Mouse (Mus musculus) ovary, postnatal 36 days (tissue): Measurements from ENCODE around the gene Grip1.

ENCODE experiments used
- DNase-seq: peaks from one replicate; pipeline ENCODE4 v3.0.0; 2022; ENCODE audit warnings: low spot score, mixed read lengths

The Grip1 gene

DNA sequence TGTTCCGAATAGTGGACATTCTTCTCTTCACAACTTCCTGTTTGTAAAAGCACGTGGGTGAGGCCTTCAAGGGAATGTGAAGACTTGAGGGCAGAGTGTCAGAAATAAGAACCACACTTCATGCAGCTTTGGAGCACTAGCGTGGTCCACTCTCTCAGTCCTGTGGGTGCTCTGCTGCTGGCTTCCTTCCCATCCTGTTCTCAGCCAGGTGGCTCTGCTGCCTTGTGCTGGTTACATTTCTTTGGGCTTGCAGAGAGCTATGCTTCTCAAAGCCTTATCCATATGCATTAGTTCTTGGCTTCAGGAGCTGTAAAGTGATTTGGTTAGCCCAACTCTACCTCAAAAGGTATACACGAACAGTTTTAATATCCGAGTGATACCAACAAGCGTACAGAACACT lies 497.8 kb downstream of the Grip1 start:
- DNase-seq = no peak

- DNase-seq = no peak
Measured at GRCm38 (mm10) chr10:119957260-119957955, 503.8 kb downstream of the Grip1 start.

- DNase-seq = no peak
Measured at GRCm38 (mm10) chr10:119960915-119961314, 507.3 kb downstream of the Grip1 start.

DNA sequence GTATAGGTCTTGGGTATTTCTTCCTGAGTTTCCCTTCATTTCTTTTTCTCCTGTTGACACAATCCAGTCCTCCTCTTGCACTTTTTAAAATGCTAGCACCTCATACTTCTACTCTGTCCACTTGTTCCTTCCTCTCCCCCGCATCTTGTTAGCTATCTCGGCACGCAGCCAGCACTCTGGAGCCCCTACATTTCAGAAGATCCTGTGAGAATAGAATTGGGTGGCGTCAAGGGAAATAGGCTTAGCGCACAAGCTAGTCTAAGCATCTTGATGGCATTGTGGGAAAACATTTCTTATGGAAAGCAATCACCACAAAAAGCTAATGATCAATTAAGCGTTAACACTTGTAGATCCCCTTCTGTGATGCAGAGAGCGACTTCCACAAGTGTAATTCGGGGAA lies 512.7 kb downstream of the Grip1 start:
- no peak for DNase-seq

- DNase-seq = no peak
Measured at GRCm38 (mm10) chr10:119979396-119979795, 525.8 kb downstream of the Grip1 start.

DNA sequence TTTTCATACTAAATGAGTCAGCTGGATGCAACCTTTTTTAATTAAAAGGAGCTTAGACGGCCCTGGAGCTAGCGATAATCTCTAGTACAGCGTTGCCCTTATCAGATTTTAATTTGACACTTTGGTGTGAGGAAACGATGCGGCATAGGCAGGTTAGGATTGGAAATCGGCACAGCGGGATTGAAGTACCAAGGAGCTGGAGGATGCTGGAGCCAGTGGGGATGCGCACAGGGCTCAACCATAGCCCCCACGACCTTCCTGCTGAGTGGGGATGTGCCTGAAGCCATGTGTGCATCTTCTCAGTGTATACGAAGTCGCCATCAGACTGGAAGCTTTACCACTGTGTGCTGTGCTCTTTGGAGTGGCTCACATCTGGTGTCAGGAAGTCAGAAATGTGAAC lies 526.4 kb downstream of the Grip1 start:
- DNase-seq = no peak

- no peak for DNase-seq
Measured at GRCm38 (mm10) chr10:119984299-119984698, 530.7 kb downstream of the Grip1 start.

- no peak for DNase-seq
Measured at GRCm38 (mm10) chr10:119998475-119998874, 544.8 kb downstream of the Grip1 start.

- no peak for DNase-seq
Measured at GRCm38 (mm10) chr10:120002149-120002548, 548.5 kb downstream of the Grip1 start.

- DNase-seq = no peak
Measured at GRCm38 (mm10) chr10:120004096-120004495, 550.5 kb downstream of the Grip1 start.

DNA sequence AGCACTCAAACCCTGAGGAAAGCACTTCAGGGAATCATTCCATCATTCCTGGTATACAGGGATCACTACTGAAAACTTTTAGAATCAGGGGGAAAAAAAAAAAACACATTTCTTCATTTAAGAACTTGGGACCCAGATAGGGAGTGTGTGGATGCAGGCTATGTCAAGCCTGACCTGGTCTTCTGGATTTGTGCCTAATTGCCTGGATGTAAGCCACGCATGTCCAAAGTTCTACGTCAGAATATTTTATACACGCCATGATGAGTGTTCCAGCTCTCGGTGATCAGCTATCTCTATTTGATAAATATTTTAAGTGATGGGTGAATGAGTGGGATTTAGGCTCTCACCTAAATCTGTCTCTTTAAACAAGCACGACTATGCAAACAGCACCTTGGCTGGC lies 552.0 kb downstream of the Grip1 start:
- DNase-seq = no peak

GRCm38 (mm10) chr10:120012331-120012730 lies 558.7 kb downstream of the Grip1 start:
- no peak for DNase-seq

DNA sequence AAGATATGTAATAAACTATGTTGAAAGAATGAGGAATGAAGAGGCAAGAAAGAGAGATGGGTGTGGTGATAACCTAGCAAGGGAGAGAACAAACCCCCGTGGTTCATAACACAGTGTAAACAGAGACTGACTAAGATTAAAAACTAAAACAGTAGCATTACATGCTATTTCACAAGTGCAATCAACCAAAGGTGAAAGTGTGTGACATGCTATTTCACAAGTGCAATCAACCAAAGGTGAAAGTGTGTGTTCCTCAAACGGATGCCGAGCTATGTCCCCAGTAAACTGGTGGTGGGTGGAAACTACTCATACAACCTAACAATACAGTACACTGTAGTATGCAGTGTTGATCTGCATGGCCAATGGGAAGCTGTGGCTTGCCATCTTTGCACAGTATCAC lies 561.5 kb downstream of the Grip1 start:
- DNase-seq = no peak

DNA sequence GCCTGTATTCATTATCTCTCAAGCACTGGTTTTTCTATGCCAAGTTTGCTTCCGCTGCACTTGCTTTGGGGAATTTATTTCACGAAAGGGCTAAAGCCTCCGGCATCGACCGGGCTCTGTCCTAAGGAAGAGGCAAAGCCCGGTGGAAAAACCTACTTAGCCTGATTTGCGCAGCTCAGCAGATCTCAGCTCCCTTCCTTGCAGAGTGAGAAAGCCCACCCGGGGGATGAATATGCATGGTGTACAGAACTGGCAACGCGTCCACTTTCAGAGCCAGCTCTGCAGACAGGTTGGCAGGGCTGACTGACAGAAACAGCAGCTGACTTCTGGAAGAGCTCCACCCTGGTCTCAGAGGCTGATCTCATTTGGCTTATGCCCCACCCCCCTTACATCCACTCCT lies 572.8 kb downstream of the Grip1 start:
- DNase-seq = no peak

- no peak for DNase-seq
Measured at GRCm38 (mm10) chr10:120030901-120031300, 577.3 kb downstream of the Grip1 start.

GRCm38 (mm10) chr10:120031316-120031715 lies 577.7 kb downstream of the Grip1 start:
- DNase-seq = no peak

GRCm38 (mm10) chr10:120033866-120034265 lies 580.2 kb downstream of the Grip1 start:
- DNase-seq = no peak

GRCm38 (mm10) chr10:120035211-120035733 lies 581.6 kb downstream of the Grip1 start:
- no peak for DNase-seq

GRCm38 (mm10) chr10:120035824-120036223 lies 582.2 kb downstream of the Grip1 start:
- DNase-seq = no peak

- DNase-seq = no peak
Measured at GRCm38 (mm10) chr10:120038194-120038593, 584.6 kb downstream of the Grip1 start.

DNA sequence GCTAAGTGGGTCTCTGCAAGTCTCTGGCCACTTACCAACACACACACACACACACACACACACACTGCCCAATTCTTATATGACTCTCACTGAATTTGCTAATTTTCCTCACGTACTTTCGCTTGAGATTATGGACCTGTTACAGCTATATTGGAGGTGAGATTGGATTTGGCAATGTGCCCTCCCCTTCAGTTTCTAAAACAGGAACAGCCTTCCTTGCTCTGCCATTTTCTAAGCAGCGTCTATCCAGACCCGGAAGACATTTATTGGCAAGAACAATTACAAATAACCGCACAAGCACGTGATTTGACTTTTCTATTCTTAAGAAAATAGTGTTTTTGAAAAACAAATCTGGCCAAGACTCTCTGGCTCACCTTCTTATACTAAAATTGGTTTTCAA lies 590.6 kb downstream of the Grip1 start:
- no peak for DNase-seq

DNA sequence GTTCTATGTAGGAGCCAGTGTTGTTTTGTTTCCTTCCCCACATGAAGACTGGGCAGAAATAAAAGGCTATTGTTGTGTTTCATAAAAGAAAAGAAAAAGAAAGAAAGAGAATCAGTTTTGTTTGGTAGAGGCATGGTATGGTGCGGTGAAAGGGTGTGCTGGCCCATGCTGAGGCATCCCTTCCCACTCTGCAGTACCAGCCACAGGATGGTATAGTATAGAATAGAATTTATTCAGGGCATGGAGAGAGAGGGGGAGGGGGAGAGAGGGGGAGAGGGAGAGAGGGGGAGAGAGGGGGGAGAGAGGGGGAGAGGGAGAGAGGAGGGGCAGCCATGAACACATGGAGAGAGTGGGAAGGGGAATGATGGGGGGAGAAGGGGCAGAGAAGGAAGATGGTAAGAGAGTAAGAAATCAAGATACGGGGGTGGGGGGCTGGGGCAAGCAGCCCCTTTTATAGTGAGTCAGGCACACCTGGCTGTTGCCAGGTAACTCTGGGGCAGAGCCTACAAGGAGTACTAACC lies 591.1 kb downstream of the Grip1 start:
- no peak for DNase-seq

- no peak for DNase-seq
Measured at GRCm38 (mm10) chr10:120060579-120061237, 607.1 kb downstream of the Grip1 start.
